Mouse (Mus musculus) MEL (cell line): ENCODE measurements at regions not wholly inside any gene's neighbourhood (a gene's known extent, or its start where the extent isn't known, plus 50 kb on each side); places are given as distances from the start of the nearest gene placed in this dataset.

Source experiments
- CHD2 ChIP-seq: IDR thresholded peaks from 2 replicates; pipeline ENCODE4 v1.6.1; 2011; ENCODE audit warnings: low read length, improper control_type of control experiment
- CTCF ChIP-seq, 3 experiments: IDR thresholded peaks in 2 of 3; conservative IDR thresholded peaks in 1 of 3; 2 replicates each; pipeline ENCODE4 v1.5.1; 2011 to 2012; ENCODE audit warnings: low read length in 3 of 3, low read depth in 2 of 3, mild to moderate bottlenecking in 2 of 3, improper control_type of control experiment in 1 of 3, inconsistent platforms in 1 of 3, mixed read lengths in 1 of 3, moderate library complexity in 1 of 3; ENCODE audit not compliant: control insufficient read depth in 1 of 3, insufficient read depth in 1 of 3, poor library complexity in 1 of 3, severe bottlenecking in 1 of 3
- EP300 ChIP-seq, 2 experiments: IDR thresholded peaks; 2 replicates each; pipeline ENCODE4 v1.6.1; 2011; ENCODE audit warnings: improper control_type of control experiment in 2 of 2, low read length in 2 of 2, low read depth in 1 of 2, mild to moderate bottlenecking in 1 of 2
- GATA1 ChIP-seq: IDR thresholded peaks from 2 replicates; pipeline ENCODE4 v1.6.1; 2011; ENCODE audit warnings: low read depth, low read length, improper control_type of control experiment
- JUND ChIP-seq: IDR thresholded peaks from 2 replicates; pipeline ENCODE4 v1.6.1; 2011; ENCODE audit warnings: low read depth, mild to moderate bottlenecking, improper control_type of control experiment, low read length
- POLR2A ChIP-seq, 2 experiments: IDR thresholded peaks; 2 replicates each; pipeline ENCODE4 v1.6.1; 2011 to 2012; ENCODE audit warnings: low read length in 2 of 2, mild to moderate bottlenecking in 2 of 2, control low read depth in 1 of 2, improper control_type of control experiment in 1 of 2, low read depth in 1 of 2, moderate library complexity in 1 of 2; ENCODE audit not compliant: control insufficient read depth in 1 of 2, insufficient read depth in 1 of 2, poor library complexity in 1 of 2
- POLR2AphosphoS2 ChIP-seq: IDR thresholded peaks from 2 replicates; pipeline ENCODE4 v1.6.1; 2011; ENCODE audit warnings: low read length, improper control_type of control experiment
- POLR2AphosphoS5 ChIP-seq: IDR thresholded peaks from 2 replicates; pipeline ENCODE4 v1.6.1; 2012; ENCODE audit warnings: low read depth, borderline replicate concordance, mild to moderate bottlenecking, inconsistent platforms, low read length, moderate library complexity, mixed read lengths
- USF2 ChIP-seq, 2 experiments: IDR thresholded peaks; 2 replicates each; pipeline ENCODE4 v1.6.1; 2011 to 2012; ENCODE audit warnings: improper control_type of control experiment in 2 of 2, low read length in 2 of 2, borderline replicate concordance in 1 of 2, inconsistent platforms in 1 of 2, low read depth in 1 of 2, mild to moderate bottlenecking in 1 of 2; ENCODE audit not compliant: insufficient read depth in 1 of 2

- no peak for TF ChIP-seq USF2 (IDR thresholded peaks at IDR 0.05; ENCODE audit: borderline replicate concordance in 1 of 2, insufficient read depth in 1 of 2, low read depth in 1 of 2, low read length in 2 of 2)
- no peak for TF ChIP-seq POLR2AphosphoS5
- no peak for TF ChIP-seq CHD2
- TF ChIP-seq JUND, result no peak
- no peak for TF ChIP-seq GATA1
- no peak for TF ChIP-seq POLR2A (IDR thresholded peaks at IDR 0.05; ENCODE audit: control insufficient read depth in 1 of 2, insufficient read depth in 1 of 2, low read depth in 1 of 2, low read length in 2 of 2, poor library complexity in 1 of 2)
- no peak for TF ChIP-seq CTCF (IDR thresholded peaks at IDR 0.05 in 2 of 3, conservative IDR thresholded peaks at IDR 0.05 in 1 of 3; ENCODE audit: control insufficient read depth in 1 of 3, insufficient read depth in 1 of 3, low read depth in 2 of 3, low read length in 3 of 3, poor library complexity in 1 of 3, severe bottlenecking in 1 of 3)
- no peak for TF ChIP-seq EP300 (IDR thresholded peaks at IDR 0.05; ENCODE audit: low read depth in 1 of 2, low read length in 2 of 2)
- no peak for TF ChIP-seq POLR2AphosphoS2
Observed at GRCm38 (mm10) chr3:155662280-155662679, 569.0 kb downstream of the Lrriq3 start.
